Mouse (Mus musculus) intestine, embryonic 15.5 days (tissue): ENCODE measurements around the gene Zfp831. TPM values are rescaled to one million over a fixed set of nuclear protein-coding genes. Genes with fewer than 3 reads are reported as not detected.

Source experiments
- ATAC-seq: fragments of 200-750 bp; cut with Nextera tagmentation; 2 replicates; pipeline ENCODE4 v1.8.0; 2017; ENCODE audit warnings: moderate TSS enrichment, moderate library complexity
- H3K27ac ChIP-seq: fragments of 300-500 bp; sonication (generic); 2 replicates; pipeline ENCODE4 v1.5.1; 2015; ENCODE audit warnings: mild to moderate bottlenecking, inconsistent platforms
- H3K27me3 ChIP-seq: fragments of 300-500 bp; sonication (generic); replicated peaks from 2 replicates; pipeline ENCODE4 v1.6.1; 2015; ENCODE audit warnings: inconsistent platforms
- H3K36me3 ChIP-seq: fragments of 300-500 bp; sonication (generic); 2 replicates; pipeline ENCODE4 v1.6.1; 2015; ENCODE audit warnings: inconsistent platforms
- H3K4me1 ChIP-seq: fragments of 300-500 bp; sonication (generic); replicated peaks from 2 replicates; pipeline ENCODE4 v1.6.1; 2015; ENCODE audit warnings: inconsistent platforms
- H3K4me2 ChIP-seq: fragments of 300-500 bp; sonication (generic); replicated peaks from 2 replicates; pipeline ENCODE4 v1.6.1; 2015; ENCODE audit warnings: mild to moderate bottlenecking, inconsistent platforms
- H3K4me3 ChIP-seq: fragments of 300-500 bp; sonication (generic); replicated peaks from 2 replicates; pipeline ENCODE4 v1.5.1; 2015; ENCODE audit warnings: inconsistent platforms
- H3K9ac ChIP-seq: fragments of 300-500 bp; sonication (generic); 2 replicates; pipeline ENCODE4 v1.6.1; 2015; ENCODE audit warnings: inconsistent platforms
- H3K9me3 ChIP-seq: fragments of 300-500 bp; sonication (generic); 2 replicates; pipeline ENCODE4 v1.6.1; 2016; ENCODE audit warnings: inconsistent platforms
- WGBS: fragments of 180-500 bp; shearing (Covaris S2); methylation state at CpG from one replicate; pipeline ENCODE4 v1.1.7; 2015; 5-methylcytosine and 5-hydroxymethylcytosine counted together
- polyA plus RNA-seq: library from polyadenylated mRNA; unstranded; fragments of >200 nt; fragmentation: Nextera tagmentation; extraction: Ambion mirVana; gene quantifications from 2 replicates; pipeline ENCODE4 v1.2.1, GENCODE M21; 2015

Gene Zfp831
- polyA plus RNA-seq, result 0.01 and 0.03 TPM in 2 replicates

- H3K4me1 ChIP-seq, result no peaks in the 10 kb centered on the region
- H3K27ac ChIP-seq, result no peak within 1 kb of the TSS
- ATAC-seq, result no peak
- 74% methylated on average over 18 of the region's 18 CpGs for WGBS
- no peaks in the 10 kb centered on the region for H3K27me3 ChIP-seq
- H3K9ac ChIP-seq, result no peak within 1 kb of the TSS; the same call in 1 of the 2 replicates
- H3K9me3 ChIP-seq, result no peaks in the 10 kb centered on the region
- H3K4me2 ChIP-seq, result no peak within 1 kb of the TSS
- H3K4me3 ChIP-seq, result no peak within 1 kb of the TSS
- no peaks in the 10 kb centered on the region for H3K36me3 ChIP-seq
Measured at GRCm38 (mm10) chr2:174643448-174644144, at the start of gene Zfp831. Zfp831 (plus strand) TSS chr2:174643534.

DNA sequence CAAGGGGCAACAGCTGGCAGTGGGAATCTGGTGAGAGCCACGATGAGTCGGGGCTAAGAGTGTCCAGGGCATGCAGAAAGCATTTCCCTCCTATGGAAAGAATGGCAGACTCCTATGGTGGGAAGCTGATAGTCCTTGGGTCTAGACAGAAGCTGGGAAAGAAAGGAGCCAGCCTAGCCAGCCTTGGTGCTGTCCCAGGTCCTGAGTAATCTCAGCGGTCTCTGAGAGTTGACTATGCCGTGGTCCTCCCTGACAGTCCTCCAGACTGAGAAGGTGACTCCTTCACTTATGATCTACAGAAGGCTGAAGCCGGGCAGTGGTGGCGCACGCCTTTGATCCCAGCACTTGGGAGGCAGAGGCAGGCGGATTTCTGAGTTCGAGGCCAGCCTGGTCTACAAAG is 48.4 kb upstream of the Zfp831 start:
- Histone ChIP-seq H3K27ac (no peak overlapping the region), H3K4me1 (0 out of 2 replicates have a peak, but pooled peaks cover under 1% of the 10 kb centered on the region), H3K9me3 (no peaks in the 10 kb centered on the region), H3K4me2 (no peak overlapping the region), H3K4me3 (no peak overlapping the region), H3K27me3 (no peaks in the 10 kb centered on the region), H3K9ac (no peak overlapping the region), H3K36me3 (no peaks in the 10 kb centered on the region)
- WGBS, result 71% methylated on average over 9 of the region's 9 CpGs
- ATAC-seq, result no peak

GRCm38 (mm10) chr2:174595611-174596010 is 47.7 kb upstream of the Zfp831 start:
- H3K9me3 ChIP-seq, result no peaks in the 10 kb centered on the region
- ATAC-seq, result no peak
- H3K36me3 ChIP-seq, result no peaks in the 10 kb centered on the region
- H3K4me2 ChIP-seq, result no peak overlapping the region
- H3K27ac ChIP-seq, result no peak overlapping the region
- WGBS, result 83% methylated on average over 2 of the region's 2 CpGs
- H3K27me3 ChIP-seq, result no peaks in the 10 kb centered on the region
- H3K4me3 ChIP-seq, result no peak overlapping the region
- H3K9ac ChIP-seq, result no peak overlapping the region
- H3K4me1 ChIP-seq, result 0 out of 2 replicates have a peak, but pooled peaks cover 3% of the 10 kb centered on the region

DNA sequence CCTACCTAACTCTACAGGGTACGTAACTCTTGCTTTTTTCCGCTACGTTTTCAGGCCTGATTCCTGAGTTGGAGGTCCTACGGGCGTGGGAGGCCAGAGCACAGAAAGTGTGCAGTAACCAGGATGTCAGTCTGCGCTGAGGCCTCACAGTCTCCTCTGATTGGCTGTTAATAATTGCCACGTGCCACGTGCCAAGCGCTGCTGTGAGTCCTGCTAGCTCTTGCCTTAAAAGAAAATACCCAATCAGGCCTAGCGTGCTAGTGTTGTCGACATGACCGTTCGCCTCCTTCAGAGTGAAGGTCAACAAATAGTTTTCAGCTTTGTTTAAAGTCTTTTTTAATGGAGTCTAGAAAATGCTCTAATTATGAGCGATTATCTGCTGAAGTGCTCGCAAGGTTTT is 46.9 kb upstream of the Zfp831 start:
- WGBS, result 87% methylated on average over 15 of the region's 15 CpGs
- H3K27me3 ChIP-seq, result no peaks in the 10 kb centered on the region
- no peak overlapping the region for H3K4me3 ChIP-seq
- no peaks in the 10 kb centered on the region for H3K36me3 ChIP-seq
- ATAC-seq, result no peak
- H3K27ac ChIP-seq, result no peak overlapping the region
- 0 out of 2 replicates have a peak, but pooled peaks cover 3% of the 10 kb centered on the region for H3K4me1 ChIP-seq
- H3K9me3 ChIP-seq, result no peaks in the 10 kb centered on the region
- H3K9ac ChIP-seq, result no peak overlapping the region
- no peak overlapping the region for H3K4me2 ChIP-seq

- Histone ChIP-seq H3K36me3 (no peaks in the 10 kb centered on the region), H3K4me3 (no peak overlapping the region), H3K9ac (no peak overlapping the region), H3K9me3 (no peaks in the 10 kb centered on the region), H3K27me3 (no peaks in the 10 kb centered on the region), H3K27ac (no peak overlapping the region), H3K4me1 (0 out of 2 replicates have a peak, but pooled peaks cover 3% of the 10 kb centered on the region), H3K4me2 (no peak overlapping the region)
- 60% methylated on average over 12 of the region's 12 CpGs for WGBS
- ATAC-seq, result no peak
Measured at GRCm38 (mm10) chr2:174598451-174598850, 44.9 kb upstream of the Zfp831 start.

DNA sequence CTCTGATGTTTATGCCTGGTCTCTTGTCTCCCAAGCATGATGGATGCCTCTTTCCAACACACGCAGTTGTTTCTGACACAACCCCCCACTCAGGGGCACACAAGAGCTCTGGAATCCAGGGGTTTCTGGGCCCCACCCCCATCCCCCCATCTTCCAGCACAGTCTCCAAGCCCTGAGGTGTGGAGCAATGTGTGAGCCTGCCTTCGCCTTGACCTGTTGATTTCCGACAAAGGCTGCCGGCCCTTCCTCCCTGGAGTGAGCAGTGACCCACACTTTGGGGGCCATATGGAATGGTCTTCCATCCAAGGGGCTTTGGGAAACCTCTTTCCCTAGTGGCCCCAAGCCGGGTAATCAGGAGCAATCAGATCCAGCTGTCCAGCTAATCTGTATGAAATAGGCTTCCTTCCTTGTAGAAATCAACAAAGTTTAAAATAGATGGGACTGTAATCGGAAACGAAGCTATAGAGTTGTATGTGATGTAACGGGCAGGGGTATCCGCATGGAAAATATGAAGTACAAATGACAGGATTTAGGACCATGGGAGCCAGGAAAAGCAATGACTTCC is 44.2 kb upstream of the Zfp831 start:
- H3K4me3 ChIP-seq, result no peak overlapping the region
- H3K4me1 ChIP-seq, result 0 out of 2 replicates have a peak, but pooled peaks cover 3% of the 10 kb centered on the region
- H3K36me3 ChIP-seq, result no peaks in the 10 kb centered on the region
- H3K27ac ChIP-seq, result no peak overlapping the region
- no peaks in the 10 kb centered on the region for H3K27me3 ChIP-seq
- H3K4me2 ChIP-seq, result no peak overlapping the region
- 71% methylated on average over 9 of the region's 9 CpGs for WGBS
- no peak for ATAC-seq
- H3K9me3 ChIP-seq, result no peaks in the 10 kb centered on the region
- no peak overlapping the region for H3K9ac ChIP-seq

- Histone ChIP-seq H3K4me2 (no peak overlapping the region), H3K9me3 (no peaks in the 10 kb centered on the region), H3K27me3 (no peaks in the 10 kb centered on the region), H3K27ac (no peak overlapping the region), H3K9ac (no peak overlapping the region), H3K4me3 (no peak overlapping the region), H3K4me1 (0 out of 2 replicates have a peak, but pooled peaks cover 3% of the 10 kb centered on the region), H3K36me3 (no peaks in the 10 kb centered on the region)
- 56% methylated on average over 9 of the region's 9 CpGs for WGBS
- 0 out of 2 replicates have a peak, but pooled peaks have one; percentile 39 for ATAC-seq
Measured at GRCm38 (mm10) chr2:174599853-174600271, 43.5 kb upstream of the Zfp831 start.

DNA sequence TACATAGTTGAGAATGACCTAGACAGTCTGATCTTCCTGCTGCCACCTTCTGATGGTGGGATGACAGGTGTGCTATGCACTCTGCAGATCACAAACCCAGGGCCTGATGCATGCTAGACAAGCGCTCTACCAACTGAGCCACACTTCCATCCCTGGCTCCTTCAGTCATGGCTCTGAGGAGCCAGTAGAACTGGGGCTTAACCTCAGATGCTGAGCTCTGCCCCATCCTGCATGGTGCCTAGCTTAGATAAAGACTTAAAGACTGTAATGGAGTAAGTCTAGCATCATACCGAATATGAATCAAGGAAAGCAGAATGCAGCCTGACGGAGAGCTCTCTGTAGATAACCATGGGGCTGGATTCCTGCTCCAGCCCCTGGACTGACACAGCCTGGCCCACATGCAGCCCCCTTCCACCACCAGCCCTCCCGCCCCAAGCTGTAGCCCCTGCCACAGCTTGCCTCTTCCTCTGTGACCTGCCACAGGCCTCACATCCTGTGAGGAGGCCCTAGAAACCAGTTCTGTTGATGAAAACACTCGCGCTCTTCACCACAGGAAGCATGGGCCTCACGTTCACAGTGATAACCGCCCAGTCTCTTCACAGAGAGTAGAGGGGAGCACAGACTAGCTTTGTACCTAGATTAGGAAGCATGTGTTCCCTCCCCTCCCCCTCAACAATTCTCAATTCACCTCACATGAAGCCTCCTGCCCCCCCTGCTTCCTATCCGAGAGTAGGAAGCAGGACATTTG is 41.2 kb upstream of the Zfp831 start:
- Histone ChIP-seq H3K4me1 (0 out of 2 replicates have a peak, but pooled peaks cover 3% of the 10 kb centered on the region), H3K9ac (no peak overlapping the region), H3K9me3 (no peaks in the 10 kb centered on the region), H3K27me3 (no peaks in the 10 kb centered on the region), H3K4me2 (no peak overlapping the region), H3K27ac (peak overlapping the region; percentile 32; the same call in 1 of the 2 replicates), H3K36me3 (no peaks in the 10 kb centered on the region), H3K4me3 (no peak overlapping the region)
- WGBS, result 62% methylated on average over 9 of the region's 9 CpGs
- peak; percentile 56 for ATAC-seq

- H3K4me2 ChIP-seq, result no peak overlapping the region
- no peaks in the 10 kb centered on the region for H3K36me3 ChIP-seq
- no peaks in the 10 kb centered on the region for H3K27me3 ChIP-seq
- no peak overlapping the region for H3K27ac ChIP-seq
- no peak for ATAC-seq
- 0 out of 2 replicates have a peak, but pooled peaks cover 3% of the 10 kb centered on the region for H3K4me1 ChIP-seq
- H3K9ac ChIP-seq, result no peak overlapping the region
- H3K4me3 ChIP-seq, result no peak overlapping the region
- H3K9me3 ChIP-seq, result no peaks in the 10 kb centered on the region
- 81% methylated on average over 7 of the region's 7 CpGs for WGBS
Measured at GRCm38 (mm10) chr2:174603321-174603720, 40.0 kb upstream of the Zfp831 start.

- Histone ChIP-seq H3K9me3 (no peaks in the 10 kb centered on the region), H3K4me1 (0 out of 2 replicates have a peak, but pooled peaks cover 2% of the 10 kb centered on the region), H3K4me3 (no peak overlapping the region), H3K4me2 (no peak overlapping the region), H3K27ac (no peak overlapping the region), H3K36me3 (no peaks in the 10 kb centered on the region), H3K27me3 (no peaks in the 10 kb centered on the region), H3K9ac (no peak overlapping the region)
- ATAC-seq, result no peak
- 94% methylated on average over 1 of the region's 1 CpGs for WGBS
Measured at GRCm38 (mm10) chr2:174605020-174605419, 38.3 kb upstream of the Zfp831 start.

- H3K36me3 ChIP-seq, result no peaks in the 10 kb centered on the region
- no peak overlapping the region for H3K27ac ChIP-seq
- H3K9ac ChIP-seq, result no peak overlapping the region
- no peaks in the 10 kb centered on the region for H3K4me1 ChIP-seq
- H3K9me3 ChIP-seq, result no peaks in the 10 kb centered on the region
- no peaks in the 10 kb centered on the region for H3K27me3 ChIP-seq
- H3K4me3 ChIP-seq, result no peak overlapping the region
- H3K4me2 ChIP-seq, result no peak overlapping the region
- no peak for ATAC-seq
- 84% methylated on average over 4 of the region's 4 CpGs for WGBS
Measured at GRCm38 (mm10) chr2:174605442-174606087, 37.8 kb upstream of the Zfp831 start.

DNA sequence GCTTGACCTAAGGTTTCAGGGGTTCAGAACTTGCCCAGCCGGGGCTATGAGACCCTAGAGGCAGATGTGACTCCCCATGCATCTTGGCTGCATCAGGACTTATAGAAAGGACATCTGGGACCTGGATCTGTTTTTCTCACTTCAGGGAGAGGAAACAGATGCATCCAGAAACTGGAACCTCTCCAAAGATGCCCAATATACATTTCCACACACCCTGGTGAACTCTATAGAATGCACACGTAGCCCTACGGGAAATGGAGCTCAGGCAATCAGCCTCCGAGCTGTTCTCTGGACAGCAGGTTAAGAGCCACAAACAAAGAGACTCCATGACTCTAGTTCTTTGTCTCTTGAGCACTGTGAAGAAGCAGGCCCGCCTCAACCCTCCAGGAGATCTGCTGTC is 37.0 kb upstream of the Zfp831 start:
- 68% methylated on average over 5 of the region's 5 CpGs for WGBS
- no peak overlapping the region for H3K4me2 ChIP-seq
- no peak for ATAC-seq
- no peak overlapping the region for H3K27ac ChIP-seq
- H3K36me3 ChIP-seq, result no peaks in the 10 kb centered on the region
- no peaks in the 10 kb centered on the region for H3K27me3 ChIP-seq
- H3K9me3 ChIP-seq, result no peaks in the 10 kb centered on the region
- no peaks in the 10 kb centered on the region for H3K4me1 ChIP-seq
- H3K4me3 ChIP-seq, result no peak overlapping the region
- H3K9ac ChIP-seq, result no peak overlapping the region
